Mouse (Mus musculus) MEL (cell line): ENCODE data around the gene Iqsec3. TPM values are rescaled to one million over a fixed set of nuclear protein-coding genes. Genes with fewer than 3 reads are reported as not detected.

Source experiments
- DNase-seq: peaks from one replicate; pipeline ENCODE4 v3.0.0; 2011; ENCODE audit warnings: low read depth, low spot score
- H3K27ac ChIP-seq: 2 replicates; pipeline ENCODE4 v1.5.1; 2012; ENCODE audit warnings: low read depth, mild to moderate bottlenecking, control low read depth, low read length, moderate library complexity; ENCODE audit not compliant: control insufficient read depth
- H3K27me3 ChIP-seq, 2 experiments: fragments of 150-350 bp in 1 of 2; sonication (generic) in 1 of 2; 2 replicates each; pipeline ENCODE4 v1.6.1; 2012; ENCODE audit warnings: low read length in 2 of 2, mild to moderate bottlenecking in 2 of 2, improper control_type of control experiment in 1 of 2, moderate library complexity in 1 of 2; ENCODE audit not compliant: insufficient read depth in 2 of 2, control insufficient read depth in 1 of 2
- H3K36me3 ChIP-seq, 2 experiments: 2 replicates each; pipeline ENCODE4 v1.6.1; 2012 to 2014; ENCODE audit warnings: low read length in 2 of 2, improper control_type of control experiment in 1 of 2, inconsistent platforms in 1 of 2, mild to moderate bottlenecking in 1 of 2; ENCODE audit not compliant: insufficient read depth in 2 of 2, control insufficient read depth in 1 of 2
- H3K4me1 ChIP-seq, 2 experiments: fragments of 150-350 bp in 1 of 2; sonication (generic) in 1 of 2; 2 replicates each; pipeline ENCODE4 v1.6.1; 2012; ENCODE audit warnings: low read length in 2 of 2, improper control_type of control experiment in 1 of 2, mild to moderate bottlenecking in 1 of 2; ENCODE audit not compliant: insufficient read depth in 2 of 2, control insufficient read depth in 1 of 2
- H3K4me3 ChIP-seq, 2 experiments: fragments of 150-350 bp in 1 of 2; sonication (generic) in 1 of 2; 2 replicates each; pipeline ENCODE4 v1.5.1; 2012; ENCODE audit warnings: low read depth in 2 of 2, low read length in 2 of 2, mild to moderate bottlenecking in 2 of 2, moderate library complexity in 2 of 2, control low read depth in 1 of 2, improper control_type of control experiment in 1 of 2; ENCODE audit not compliant: control insufficient read depth in 1 of 2, insufficient read depth in 1 of 2
- H3K79me2 ChIP-seq: 2 replicates; pipeline ENCODE4 v1.6.1; 2012; ENCODE audit warnings: mild to moderate bottlenecking, low read length, moderate library complexity; ENCODE audit not compliant: control insufficient read depth, poor library complexity, insufficient read depth
- H3K9ac ChIP-seq: 2 replicates; pipeline ENCODE4 v1.6.1; 2012; ENCODE audit warnings: low read depth, mild to moderate bottlenecking, control low read depth, low read length, moderate library complexity; ENCODE audit not compliant: control insufficient read depth, poor library complexity, severe bottlenecking
- H3K9me3 ChIP-seq: fragments of 150-350 bp; sonication (generic); replicated peaks from 2 replicates; pipeline ENCODE4 v1.6.1; 2012; ENCODE audit warnings: mild to moderate bottlenecking, low read length, improper control_type of control experiment, moderate library complexity; ENCODE audit not compliant: insufficient read depth
- E2F4 ChIP-seq: IDR thresholded peaks from 2 replicates; pipeline ENCODE4 v1.6.1; 2011; ENCODE audit warnings: low read depth, low read length, improper control_type of control experiment, borderline replicate concordance
- ELF1 ChIP-seq: IDR thresholded peaks from 2 replicates; pipeline ENCODE4 v1.6.1; 2014; ENCODE audit warnings: low read depth, mild to moderate bottlenecking, inconsistent platforms, low read length, improper control_type of control experiment, moderate library complexity
- GABPA ChIP-seq: IDR thresholded peaks from 2 replicates; pipeline ENCODE4 v1.6.1; 2012; ENCODE audit warnings: low read depth, mild to moderate bottlenecking, inconsistent platforms, low read length, improper control_type of control experiment, moderate library complexity
- GATA1 ChIP-seq: IDR thresholded peaks from 2 replicates; pipeline ENCODE4 v1.6.1; 2011; ENCODE audit warnings: low read depth, low read length, improper control_type of control experiment
- KAT2A ChIP-seq: conservative IDR thresholded peaks from 2 replicates; pipeline ENCODE4 v1.6.1; 2012; ENCODE audit warnings: low read depth, low read length, improper control_type of control experiment, inconsistent platforms
- MAFK ChIP-seq: IDR thresholded peaks from 2 replicates; pipeline ENCODE4 v1.6.1; 2011; ENCODE audit warnings: low read depth, mild to moderate bottlenecking, low read length, improper control_type of control experiment, borderline replicate concordance
- MAX ChIP-seq: IDR thresholded peaks from 2 replicates; pipeline ENCODE4 v1.6.1; 2011; ENCODE audit warnings: low read length, improper control_type of control experiment
- MAZ ChIP-seq: IDR thresholded peaks from 2 replicates; pipeline ENCODE4 v1.6.1; 2012; ENCODE audit warnings: low read depth, mild to moderate bottlenecking, inconsistent platforms, low read length, improper control_type of control experiment
- MXI1 ChIP-seq: IDR thresholded peaks from 2 replicates; pipeline ENCODE4 v1.6.1; 2011; ENCODE audit warnings: mild to moderate bottlenecking, low read depth, low read length, improper control_type of control experiment
- MYB ChIP-seq: IDR thresholded peaks from 2 replicates; pipeline ENCODE4 v1.6.1; 2011; ENCODE audit warnings: mild to moderate bottlenecking, low read depth, low read length, improper control_type of control experiment
- NELFE ChIP-seq: IDR thresholded peaks from 2 replicates; pipeline ENCODE4 v1.6.1; 2011; ENCODE audit warnings: low read depth, low read length, improper control_type of control experiment
- NRF1 ChIP-seq: IDR thresholded peaks from 2 replicates; pipeline ENCODE4 v1.6.1; 2014; ENCODE audit warnings: low read depth, mild to moderate bottlenecking, inconsistent platforms, low read length, improper control_type of control experiment, moderate library complexity; ENCODE audit not compliant: poor library complexity, insufficient read depth, severe bottlenecking
- POLR2A ChIP-seq, 2 experiments: IDR thresholded peaks; 2 replicates each; pipeline ENCODE4 v1.6.1; 2011 to 2012; ENCODE audit warnings: low read length in 2 of 2, mild to moderate bottlenecking in 2 of 2, control low read depth in 1 of 2, improper control_type of control experiment in 1 of 2, low read depth in 1 of 2, moderate library complexity in 1 of 2; ENCODE audit not compliant: control insufficient read depth in 1 of 2, insufficient read depth in 1 of 2, poor library complexity in 1 of 2
- POLR2AphosphoS5 ChIP-seq: IDR thresholded peaks from 2 replicates; pipeline ENCODE4 v1.6.1; 2012; ENCODE audit warnings: low read depth, borderline replicate concordance, mild to moderate bottlenecking, inconsistent platforms, low read length, moderate library complexity, mixed read lengths
- RAD21 ChIP-seq: IDR thresholded peaks from 2 replicates; pipeline ENCODE4 v1.6.1; 2011; ENCODE audit warnings: mild to moderate bottlenecking, low read depth, low read length, improper control_type of control experiment
- SIN3A ChIP-seq: IDR thresholded peaks from 2 replicates; pipeline ENCODE4 v1.6.1; 2012; ENCODE audit warnings: low read length, improper control_type of control experiment, inconsistent platforms
- SMC3 ChIP-seq: IDR thresholded peaks from 2 replicates; pipeline ENCODE4 v1.6.1; 2011; ENCODE audit warnings: low read depth, low read length, improper control_type of control experiment
- TAL1 ChIP-seq: IDR thresholded peaks from 2 replicates; pipeline ENCODE4 v1.6.1; 2012; ENCODE audit warnings: mild to moderate bottlenecking, inconsistent platforms, low read length, moderate library complexity, mixed read lengths
- TBP ChIP-seq: IDR thresholded peaks from 2 replicates; pipeline ENCODE4 v1.8.0; 2011; ENCODE audit warnings: low read depth, low read length, improper control_type of control experiment
- TCF12 ChIP-seq: IDR thresholded peaks from 2 replicates; pipeline ENCODE4 v1.6.1; 2014; ENCODE audit warnings: low read depth, mild to moderate bottlenecking, inconsistent platforms, low read length, improper control_type of control experiment, moderate library complexity
- USF1 ChIP-seq: IDR thresholded peaks from 2 replicates; pipeline ENCODE4 v1.6.1; 2014; ENCODE audit warnings: low read depth, mild to moderate bottlenecking, inconsistent platforms, low read length, improper control_type of control experiment, moderate library complexity
- USF2 ChIP-seq, 2 experiments: IDR thresholded peaks; 2 replicates each; pipeline ENCODE4 v1.6.1; 2011 to 2012; ENCODE audit warnings: improper control_type of control experiment in 2 of 2, low read length in 2 of 2, borderline replicate concordance in 1 of 2, inconsistent platforms in 1 of 2, low read depth in 1 of 2, mild to moderate bottlenecking in 1 of 2; ENCODE audit not compliant: insufficient read depth in 1 of 2
- ZC3H11A ChIP-seq: IDR thresholded peaks from 2 replicates; pipeline ENCODE4 v1.6.1; 2012; ENCODE audit warnings: low read depth, mild to moderate bottlenecking, inconsistent platforms, low read length, improper control_type of control experiment
- ZKSCAN1 ChIP-seq: IDR thresholded peaks from 2 replicates; pipeline ENCODE4 v1.6.1; 2012; ENCODE audit warnings: low read depth, mild to moderate bottlenecking, inconsistent platforms, low read length, improper control_type of control experiment, moderate library complexity
- ZMIZ1 ChIP-seq: IDR thresholded peaks from 2 replicates; pipeline ENCODE4 v1.6.1; 2012; ENCODE audit warnings: low read depth, mild to moderate bottlenecking, inconsistent platforms, low read length, improper control_type of control experiment, moderate library complexity
- ZNF384 ChIP-seq: IDR thresholded peaks from 2 replicates; pipeline ENCODE4 v1.6.1; 2012; ENCODE audit warnings: low read depth, mild to moderate bottlenecking, inconsistent platforms, low read length, improper control_type of control experiment
- polyA plus RNA-seq, 2 experiments: library from polyadenylated mRNA; stranded (reverse) in 1 of 2; unstranded in 1 of 2; fragments of >175 nt in 1 of 2; fragments of >200 nt in 1 of 2; gene quantifications; 2 replicates each; pipeline versions ENCODE4 v1.2.1 to v1.2.4; 2012; ENCODE audit warnings: low replicate concordance in 2 of 2, low read depth in 1 of 2; ENCODE audit not compliant: insufficient read length in 2 of 2, insufficient read depth in 1 of 2, missing spikeins in 1 of 2
- total RNA-seq: library from RNA; depleted of rRNA; stranded (reverse); fragments of 300-350 nt; gene quantifications from 2 replicates; pipeline ENCODE4 v1.2.3, GENCODE M21; 2012

Iqsec3 gene
- total and polyA plus RNA-seq, 3 experiments, result 0.04 TPM; not detected in 2

DNA sequence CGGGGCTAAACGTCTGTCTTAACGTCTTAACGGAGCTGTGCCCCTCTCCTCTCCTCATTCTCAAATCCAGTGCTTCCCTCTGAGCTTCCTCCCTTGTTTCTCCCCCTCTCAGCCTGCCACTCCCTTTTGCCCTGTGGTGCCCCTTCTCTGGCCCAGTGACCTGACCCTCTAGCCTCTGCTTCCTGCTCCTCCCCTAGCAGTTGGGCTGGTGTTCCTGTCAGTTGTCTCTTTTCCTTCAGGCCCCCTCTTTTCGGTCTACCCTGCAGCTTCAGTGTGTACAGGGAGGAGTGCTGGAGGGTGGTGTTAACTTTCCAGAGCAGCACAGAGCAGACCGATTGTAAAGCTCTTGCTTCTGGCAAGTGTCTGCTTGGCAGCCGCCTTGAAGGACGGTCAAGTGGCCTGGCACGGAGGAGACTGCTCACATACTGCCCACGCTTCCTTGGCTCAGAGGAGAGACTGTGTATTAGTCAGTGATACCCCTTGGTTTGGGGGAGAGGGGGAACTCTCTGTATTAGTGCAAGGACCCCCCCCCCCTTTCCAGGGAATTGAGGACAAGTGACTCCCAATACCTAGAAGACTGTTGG, 146.9 kb downstream of the Iqsec3 start:
- Histone ChIP-seq H3K27me3 (no peaks in the 10 kb centered on the region; a peak in 1 of 4 replicates), H3K9ac (no peak overlapping the region)
- TF ChIP-seq MXI1 (no peak), POLR2AphosphoS5 (no peak), POLR2A (IDR thresholded peaks at IDR 0.05; ENCODE audit: control insufficient read depth in 1 of 2, insufficient read depth in 1 of 2, low read depth in 1 of 2, low read length in 2 of 2, poor library complexity in 1 of 2) (no peak), KAT2A (no peak), ZKSCAN1 (no peak), GABPA (no peak), GATA1 (no peak)
- TF ChIP-seq, all 39 proteins: peak for 0
- DNase-seq, result no peak
- Histone ChIP-seq H3K27ac (no peak overlapping the region), H3K36me3 (no peaks in the 10 kb centered on the region), H3K79me2 (no peaks in the 10 kb centered on the region; the same call in 1 of the 2 replicates), H3K9me3 (no peaks in the 10 kb centered on the region), H3K4me3 (no peak overlapping the region), H3K4me1 (no peaks in the 10 kb centered on the region)

DNA sequence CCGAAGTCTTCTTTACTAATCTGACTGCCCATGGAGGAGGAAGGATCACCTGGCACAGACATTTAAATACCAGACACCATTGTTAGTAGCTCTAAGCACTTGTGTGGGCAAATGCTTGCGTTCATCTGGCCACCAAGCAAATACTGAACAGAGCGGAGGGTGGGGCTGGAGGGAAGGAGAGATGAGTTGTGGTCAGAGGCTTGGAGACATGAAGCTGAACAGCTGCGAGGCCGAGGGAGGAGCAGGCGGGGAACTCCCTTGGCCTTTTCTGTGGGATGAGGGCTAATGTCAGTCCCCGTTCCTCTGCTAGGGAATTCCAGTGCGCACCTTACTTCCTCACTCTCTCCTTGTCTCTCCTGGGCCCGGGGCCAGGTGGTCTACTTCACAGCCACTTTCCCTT, 147.7 kb downstream of the Iqsec3 start:
- Histone ChIP-seq H3K79me2 (no peaks in the 10 kb centered on the region; the same call in 1 of the 2 replicates), H3K4me3 (no peak overlapping the region), H3K27me3 (no peaks in the 10 kb centered on the region; a peak in 1 of 4 replicates), H3K9me3 (no peaks in the 10 kb centered on the region), H3K4me1 (no peaks in the 10 kb centered on the region), H3K9ac (no peak overlapping the region), H3K27ac (no peak overlapping the region), H3K36me3 (no peaks in the 10 kb centered on the region)
- TF ChIP-seq TCF12 (no peak), MYB (no peak), MAX (no peak), USF1 (no peak), ZNF384 (no peak), ZMIZ1 (no peak), SMC3 (no peak), MAZ (no peak), TBP (no peak)
- DNase-seq, result no peak

DNA sequence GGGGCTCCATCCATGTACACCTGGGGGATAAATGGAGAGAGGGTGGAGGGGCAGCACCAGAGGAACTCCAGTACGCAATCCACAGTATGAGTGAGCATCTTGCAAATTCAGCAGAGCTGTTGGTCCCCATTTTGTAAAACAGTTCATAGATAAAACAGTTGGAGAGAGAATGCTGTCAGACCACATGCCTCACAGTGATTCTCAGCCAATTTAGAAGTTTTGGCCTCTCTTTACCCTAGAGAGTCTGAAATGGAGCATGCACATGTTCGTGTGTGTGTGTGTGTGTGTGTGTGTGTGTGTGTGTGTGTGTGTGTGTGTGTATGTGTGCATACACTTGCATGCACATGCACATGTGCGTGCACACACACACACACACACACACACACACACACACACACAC, 148.2 kb downstream of the Iqsec3 start:
- TF ChIP-seq TCF12 (no peak), ELF1 (no peak), TBP (no peak), ZC3H11A (no peak), KAT2A (no peak), USF2 (IDR thresholded peaks at IDR 0.05; ENCODE audit: borderline replicate concordance in 1 of 2, insufficient read depth in 1 of 2, low read depth in 1 of 2, low read length in 2 of 2) (no peak), MAFK (no peak), MAZ (no peak), SIN3A (no peak), ZKSCAN1 (no peak), TAL1 (no peak), E2F4 (no peak), NELFE (no peak), GATA1 (no peak), POLR2A (IDR thresholded peaks at IDR 0.05; ENCODE audit: control insufficient read depth in 1 of 2, insufficient read depth in 1 of 2, low read depth in 1 of 2, low read length in 2 of 2, poor library complexity in 1 of 2) (no peak), RAD21 (no peak), NRF1 (no peak)
- Histone ChIP-seq H3K9me3 (no peaks in the 10 kb centered on the region), H3K79me2 (no peaks in the 10 kb centered on the region; the same call in 1 of the 2 replicates), H3K27me3 (no peaks in the 10 kb centered on the region; a peak in 1 of 4 replicates), H3K4me1 (no peaks in the 10 kb centered on the region), H3K36me3 (no peaks in the 10 kb centered on the region), H3K9ac (no peak overlapping the region), H3K4me3 (no peak overlapping the region), H3K27ac (no peak overlapping the region)
- DNase-seq, result no peak
